ENCODE assay signal across 9 mouse cellular contexts in genomic region chr8:79562669-79563068, GRCm38 (mm10).
DNase-seq lines count a peak whose midpoint lies in the region; ATAC-seq and TF ChIP-seq lines count a peak whose summit lies in the region.
"Had no signal": no experiment of that assay in that cellular context is flagged by ENCODE, and none has a peak within 500 bp of the region (broad histone marks: within the 10 kb centered on the region; RNA-seq: fewer than 3 reads in every experiment).

No protein-coding gene starts in this region.

- intact Hi-C loops in heart, postnatal 14 days (cut with DNase I) = loop anchor here (1.0 to 5.0 kb wide), 3 partner anchors 65 to 266 kb away; partner anchors contain the start of gene Smad1

- H3K27ac ChIP-seq in hindbrain, postnatal 0 days = no peak overlapping the region
- H3K27ac ChIP-seq in hindbrain, embryonic 14.5 days = no peak overlapping the region
- no peak overlapping the region for H3K27ac ChIP-seq in bone marrow macrophage, adult 2 months (ENCODE audit: insufficient read depth, low read depth, low read length)

- 79% methylated on average over 8 of the region's 8 CpGs for WGBS in hindbrain, postnatal 0 days
- 84% methylated on average over 8 of the region's 8 CpGs for WGBS in hindbrain, embryonic 14.5 days

- TF ChIP-seq CTCF in hindbrain, postnatal 0 days (IDR thresholded peaks at IDR 0.05; ENCODE audit: low read depth) = peak; percentile 44
- peak; percentile 36 for TF ChIP-seq CTCF in C2C12 (IDR thresholded peaks at IDR 0.05; ENCODE audit: control insufficient read depth, insufficient read depth, insufficient read length)
- peak; percentile 46; the same call in 1 of the 2 replicates for TF ChIP-seq CTCF in bone marrow macrophage, adult 2 months (IDR thresholded peaks at IDR 0.05; ENCODE audit: low read depth, low read length)

- no peak overlapping the region for H3K9ac ChIP-seq in hindbrain, postnatal 0 days (replicated peaks; ENCODE audit: low read length)
- no peak overlapping the region for H3K9ac ChIP-seq in hindbrain, embryonic 14.5 days

- H3K4me2 ChIP-seq in hindbrain, postnatal 0 days (ENCODE audit: low read depth, low read length) = no peak overlapping the region
- no peak overlapping the region for H3K4me2 ChIP-seq in hindbrain, embryonic 14.5 days (replicated peaks)

- DNase-seq in hindbrain, postnatal 0 days (ENCODE audit: low spot score) = peak; percentile 23
- no peak for DNase-seq in hindbrain, embryonic 14.5 days (ENCODE audit: low spot score)
- peak; percentile 42 to 65 for DNase-seq in heart, postnatal 14 days
- DNase-seq in ovary, adult 18-20 months (ENCODE audit: low spot score) = no peak
- DNase-seq in ovary, postnatal 10 days (ENCODE audit: low spot score) = no peak
- no peak for DNase-seq in layer of hippocampus, postnatal 36 days
- DNase-seq: thymus, postnatal 25 days had no signal

- no peak for TF ChIP-seq POLR2A in bone marrow macrophage, adult 2 months (IDR thresholded peaks at IDR 0.05; ENCODE audit: borderline replicate concordance, low read depth, low read length)

- H3K79me2 ChIP-seq in C2C12 (ENCODE audit: control insufficient read depth, insufficient read depth) = no peaks in the 10 kb centered on the region

- H3K79me3 ChIP-seq in C2C12 (ENCODE audit: low read depth) = no peaks in the 10 kb centered on the region

- no peaks in the 10 kb centered on the region for H3K36me3 ChIP-seq in hindbrain, postnatal 0 days (ENCODE audit: insufficient read depth, low read length)
- no peaks in the 10 kb centered on the region for H3K36me3 ChIP-seq in hindbrain, embryonic 14.5 days (replicated peaks; ENCODE audit: control insufficient read depth, insufficient read depth)
- no peaks in the 10 kb centered on the region for H3K36me3 ChIP-seq in C2C12 (ENCODE audit: control insufficient read depth, insufficient read depth)

- H3ac ChIP-seq in C2C12 (ENCODE audit: control insufficient read depth, insufficient read length, low read depth) = no peak overlapping the region

- H3K4me1 ChIP-seq in hindbrain, postnatal 0 days (ENCODE audit: insufficient read depth, low read length) = no peaks in the 10 kb centered on the region
- no peaks in the 10 kb centered on the region for H3K4me1 ChIP-seq in hindbrain, embryonic 14.5 days (replicated peaks; ENCODE audit: control insufficient read depth, insufficient read depth, low read length)
- peaks cover 15% of the 10 kb centered on the region for H3K4me1 ChIP-seq in bone marrow macrophage, adult 2 months (ENCODE audit: control insufficient read depth, insufficient read depth, low read length)

- no peak overlapping the region for H3K4me3 ChIP-seq in hindbrain, postnatal 0 days (ENCODE audit: low read length)
- no peak overlapping the region for H3K4me3 ChIP-seq in hindbrain, embryonic 14.5 days (replicated peaks; ENCODE audit: low read length)
- H3K4me3 ChIP-seq in C2C12 (ENCODE audit: insufficient read depth, poor library complexity, severe bottlenecking) = no peak overlapping the region
- no peak overlapping the region for H3K4me3 ChIP-seq in bone marrow macrophage, adult 2 months (ENCODE audit: insufficient read depth, low read length)

- no peak for ATAC-seq in hindbrain, postnatal 0 days
- ATAC-seq in hindbrain, embryonic 14.5 days (ENCODE audit: low FRiP score) = no peak

- no peaks in the 10 kb centered on the region for H3K9me3 ChIP-seq in hindbrain, postnatal 0 days (ENCODE audit: low read length)
- H3K9me3 ChIP-seq in hindbrain, embryonic 14.5 days (ENCODE audit: control insufficient read depth, low read length) = no peaks in the 10 kb centered on the region

- H3K27me3 ChIP-seq in hindbrain, postnatal 0 days (ENCODE audit: insufficient read depth, low read length) = no peaks in the 10 kb centered on the region
- H3K27me3 ChIP-seq in hindbrain, embryonic 14.5 days (ENCODE audit: control insufficient read depth, insufficient read depth, low read length) = no peaks in the 10 kb centered on the region
- H3K27me3 ChIP-seq in C2C12 (ENCODE audit: control insufficient read depth, insufficient read depth, insufficient read length) = no peaks in the 10 kb centered on the region

TF ChIP-seq in C2C12, 6 proteins besides CTCF, POLR2A, EP300 and RAD21:
- TF ChIP-seq FOSL1 (IDR thresholded peaks at IDR 0.05; ENCODE audit: insufficient read depth, low read length, poor library complexity, severe bottlenecking) = no peak
- TF ChIP-seq CEBPB (IDR thresholded peaks at IDR 0.05; ENCODE audit: low read depth) = no peak
- no peak for TF ChIP-seq MYOD1 (IDR thresholded peaks at IDR 0.05; ENCODE audit: control insufficient read depth, insufficient read length, low read depth)
- no peak for TF ChIP-seq MAX (IDR thresholded peaks at IDR 0.05)
TF ChIP-seq in C2C12: peak in this region for 0.

Comparison
In these comparisons a context has a peak if more than half of its experiments do, and no peak if none do; other contexts are left out.
1. DNase-seq: peak in hindbrain, postnatal 0 days (single experiment) and heart, postnatal 14 days (2 of 2); none in hindbrain, embryonic 14.5 days (single experiment), ovary, adult 18-20 months (single experiment), ovary, postnatal 10 days (single experiment) and layer of hippocampus, postnatal 36 days (0 of 2).
2. Peak in every context shown above with its lines, with median percentiles within 50 percentile points of each other: CTCF ChIP-seq.